Mouse (Mus musculus) MEL (cell line): Measurements from ENCODE around the gene Ccser1.

Experiments
- CHD2 ChIP-seq: IDR thresholded peaks from 2 replicates; pipeline ENCODE4 v1.6.1; 2011; ENCODE audit warnings: low read length, improper control_type of control experiment
- CTCF ChIP-seq, 3 experiments: IDR thresholded peaks in 2 of 3; conservative IDR thresholded peaks in 1 of 3; 2 replicates each; pipeline ENCODE4 v1.5.1; 2011 to 2012; ENCODE audit warnings: low read length in 3 of 3, low read depth in 2 of 3, mild to moderate bottlenecking in 2 of 3, improper control_type of control experiment in 1 of 3, inconsistent platforms in 1 of 3, mixed read lengths in 1 of 3, moderate library complexity in 1 of 3; ENCODE audit not compliant: control insufficient read depth in 1 of 3, insufficient read depth in 1 of 3, poor library complexity in 1 of 3, severe bottlenecking in 1 of 3
- EP300 ChIP-seq, 2 experiments: IDR thresholded peaks; 2 replicates each; pipeline ENCODE4 v1.6.1; 2011; ENCODE audit warnings: improper control_type of control experiment in 2 of 2, low read length in 2 of 2, low read depth in 1 of 2, mild to moderate bottlenecking in 1 of 2
- KAT2A ChIP-seq: conservative IDR thresholded peaks from 2 replicates; pipeline ENCODE4 v1.6.1; 2012; ENCODE audit warnings: low read depth, low read length, improper control_type of control experiment, inconsistent platforms
- NRF1 ChIP-seq: IDR thresholded peaks from 2 replicates; pipeline ENCODE4 v1.6.1; 2014; ENCODE audit warnings: low read depth, mild to moderate bottlenecking, inconsistent platforms, low read length, improper control_type of control experiment, moderate library complexity; ENCODE audit not compliant: poor library complexity, insufficient read depth, severe bottlenecking
- POLR2A ChIP-seq, 2 experiments: IDR thresholded peaks; 2 replicates each; pipeline ENCODE4 v1.6.1; 2011 to 2012; ENCODE audit warnings: low read length in 2 of 2, mild to moderate bottlenecking in 2 of 2, control low read depth in 1 of 2, improper control_type of control experiment in 1 of 2, low read depth in 1 of 2, moderate library complexity in 1 of 2; ENCODE audit not compliant: control insufficient read depth in 1 of 2, insufficient read depth in 1 of 2, poor library complexity in 1 of 2

DNA sequence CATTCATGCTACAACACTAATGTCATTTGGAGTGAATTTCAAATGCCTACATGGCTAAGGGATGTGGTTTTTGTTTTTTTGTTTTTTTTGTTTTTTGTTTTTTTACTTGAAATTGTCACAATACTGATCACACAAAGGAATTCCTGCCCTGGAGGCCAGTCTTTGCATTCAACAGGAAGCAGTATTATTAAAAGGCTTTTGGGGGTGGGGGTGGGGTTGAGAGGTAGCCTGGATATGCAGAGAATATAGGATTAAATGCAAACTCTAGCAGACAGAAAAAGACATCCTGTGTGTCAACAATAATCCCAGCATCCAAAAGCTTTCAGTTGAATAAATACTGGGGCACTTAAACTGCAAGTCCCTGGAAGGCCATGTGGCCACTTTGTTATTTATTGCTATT is 24.4 kb upstream of the Ccser1 start:
- TF ChIP-seq KAT2A, result no peak
- no peak for TF ChIP-seq EP300 (IDR thresholded peaks at IDR 0.05; ENCODE audit: low read depth in 1 of 2, low read length in 2 of 2)
- no peak for TF ChIP-seq POLR2A (IDR thresholded peaks at IDR 0.05; ENCODE audit: control insufficient read depth in 1 of 2, insufficient read depth in 1 of 2, low read depth in 1 of 2, low read length in 2 of 2, poor library complexity in 1 of 2)
- no peak for TF ChIP-seq CHD2
- no peak for TF ChIP-seq NRF1
- TF ChIP-seq CTCF (IDR thresholded peaks at IDR 0.05 in 2 of 3, conservative IDR thresholded peaks at IDR 0.05 in 1 of 3; ENCODE audit: control insufficient read depth in 1 of 3, insufficient read depth in 1 of 3, low read depth in 2 of 3, low read length in 3 of 3, poor library complexity in 1 of 3, severe bottlenecking in 1 of 3), result no peak
